Mouse (Mus musculus): Measurements from ENCODE around the gene Scfd2. TPM values are rescaled to one million over a fixed set of nuclear protein-coding genes. Genes with fewer than 3 reads are reported as not detected.

Scfd2 gene
- polyA plus RNA-seq, 1 experiment from 2014 or later = 7.3 TPM

DNA sequence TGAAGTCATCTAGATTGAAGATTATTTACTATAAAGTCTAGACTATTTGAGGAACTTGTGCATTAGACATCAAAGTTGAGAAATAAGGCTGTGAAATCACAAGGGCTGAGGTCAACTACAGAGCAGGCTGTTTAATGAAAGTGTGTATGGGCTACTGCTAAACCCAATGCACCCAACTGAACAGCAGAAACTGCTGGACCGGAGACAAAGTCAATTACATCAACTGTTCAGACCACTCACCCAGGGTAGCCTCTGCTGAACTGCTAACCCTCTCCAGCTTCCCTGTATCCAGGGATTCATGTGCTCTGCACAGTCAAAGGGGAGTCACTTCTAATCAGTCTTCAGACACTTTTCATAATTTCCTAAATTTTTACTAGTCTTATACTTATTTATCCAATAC, 292.2 kb downstream of the Scfd2 start:
- no peak overlapping the region for H3K4me2 ChIP-seq (ENCODE audit: low read depth, low read length)
- ATAC-seq (no peak), DNase-seq (no peak)
- no peaks in the 10 kb centered on the region for H3K9me3 ChIP-seq (ENCODE audit: low read length)
- 84% methylated on average over 1 of the region's 1 CpGs for WGBS (ENCODE audit: insufficient replicate concordance)
- H3K4me3 ChIP-seq (ENCODE audit: low read depth, low read length) = no peak overlapping the region
- no peaks in the 10 kb centered on the region for H3K36me3 ChIP-seq (replicated peaks; ENCODE audit: insufficient read depth, low read length)
- no peak overlapping the region for H3K27ac ChIP-seq (ENCODE audit: low read depth)
- TF ChIP-seq EP300 (IDR thresholded peaks at IDR 0.05; ENCODE audit: low read depth) (no peak), CTCF (IDR thresholded peaks at IDR 0.05; ENCODE audit: low read depth) (no peak)
- peaks cover 2% of the 10 kb centered on the region for H3K4me1 ChIP-seq (ENCODE audit: insufficient read depth)
- H3K9ac ChIP-seq (replicated peaks) = no peak overlapping the region
- H3K27me3 ChIP-seq (ENCODE audit: insufficient read depth, low read length) = no peaks in the 10 kb centered on the region

DNA sequence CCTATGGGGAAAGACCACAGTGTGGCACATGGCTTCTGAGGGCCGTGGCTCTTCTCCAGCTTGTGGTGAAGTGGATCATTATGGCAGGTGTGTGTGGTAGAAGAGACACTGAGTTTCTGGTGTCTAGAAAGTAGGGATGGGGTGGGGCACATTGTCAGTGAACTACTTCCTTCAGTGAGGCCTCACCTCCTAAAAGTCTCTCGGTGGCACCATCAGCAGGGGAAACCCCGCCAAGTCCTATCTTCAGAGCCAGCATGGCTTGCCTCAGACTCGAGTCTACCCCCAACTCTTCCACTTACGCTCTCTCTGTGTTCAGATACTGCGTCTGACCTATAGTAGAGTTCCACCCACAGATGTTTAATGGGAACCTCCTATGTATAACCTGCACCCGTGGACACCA, 297.8 kb downstream of the Scfd2 start:
- TF ChIP-seq CTCF (IDR thresholded peaks at IDR 0.05; ENCODE audit: low read depth) (no peak), EP300 (IDR thresholded peaks at IDR 0.05; ENCODE audit: low read depth) (no peak)
- no peaks in the 10 kb centered on the region for H3K9me3 ChIP-seq (ENCODE audit: low read length)
- no peak overlapping the region for H3K9ac ChIP-seq (replicated peaks)
- H3K27ac ChIP-seq (ENCODE audit: low read depth) = no peak overlapping the region
- H3K36me3 ChIP-seq (replicated peaks; ENCODE audit: insufficient read depth, low read length) = no peaks in the 10 kb centered on the region
- peaks cover 6% of the 10 kb centered on the region for H3K4me1 ChIP-seq (ENCODE audit: insufficient read depth)
- H3K27me3 ChIP-seq (ENCODE audit: insufficient read depth, low read length) = no peaks in the 10 kb centered on the region
- H3K4me2 ChIP-seq (ENCODE audit: low read depth, low read length) = no peak overlapping the region
- DNase-seq = no peak
- no peak for ATAC-seq
- 68% methylated on average over 7 of the region's 7 CpGs for WGBS (ENCODE audit: insufficient replicate concordance)
- H3K4me3 ChIP-seq (ENCODE audit: low read depth, low read length) = no peak overlapping the region

DNA sequence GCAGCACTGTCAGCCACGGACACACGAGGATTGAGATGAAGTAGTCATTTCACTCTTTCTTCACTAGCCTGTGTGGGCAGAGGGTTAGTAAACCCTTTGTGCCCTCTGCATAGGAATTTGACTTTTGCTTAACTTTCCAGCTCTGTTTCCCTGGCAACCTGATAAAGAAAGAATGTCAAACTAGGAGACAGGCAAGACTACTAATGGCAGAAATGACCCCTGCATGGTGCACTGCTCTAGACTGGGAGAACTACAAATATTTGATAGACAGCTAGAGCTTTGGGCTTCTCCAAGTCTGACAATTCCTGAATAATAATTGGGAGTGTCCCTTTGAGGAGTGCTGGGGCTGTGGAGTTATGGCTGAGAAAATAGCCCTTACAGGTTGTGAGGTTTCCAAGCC, 301.0 kb downstream of the Scfd2 start:
- no peak for DNase-seq
- 58% methylated on average over 2 of the region's 2 CpGs for WGBS (ENCODE audit: insufficient replicate concordance)
- H3K4me1 ChIP-seq (ENCODE audit: insufficient read depth) = peaks cover 6% of the 10 kb centered on the region
- H3K4me3 ChIP-seq (ENCODE audit: low read depth, low read length) = no peak overlapping the region
- H3K36me3 ChIP-seq (replicated peaks; ENCODE audit: insufficient read depth, low read length) = no peaks in the 10 kb centered on the region
- no peaks in the 10 kb centered on the region for H3K9me3 ChIP-seq (ENCODE audit: low read length)
- TF ChIP-seq EP300 (IDR thresholded peaks at IDR 0.05; ENCODE audit: low read depth) (no peak), CTCF (IDR thresholded peaks at IDR 0.05; ENCODE audit: low read depth) (no peak)
- ATAC-seq = no peak
- H3K9ac ChIP-seq (replicated peaks) = no peak overlapping the region
- no peak overlapping the region for H3K4me2 ChIP-seq (ENCODE audit: low read depth, low read length)
- H3K27me3 ChIP-seq (ENCODE audit: insufficient read depth, low read length) = no peaks in the 10 kb centered on the region
- H3K27ac ChIP-seq (ENCODE audit: low read depth) = no peak overlapping the region

- H3K27ac ChIP-seq (ENCODE audit: low read depth) = no peak overlapping the region
- no peaks in the 10 kb centered on the region for H3K36me3 ChIP-seq (replicated peaks; ENCODE audit: insufficient read depth, low read length)
- no peak for DNase-seq
- TF ChIP-seq EP300 (IDR thresholded peaks at IDR 0.05; ENCODE audit: low read depth) = no peak
- no peak for TF ChIP-seq CTCF (IDR thresholded peaks at IDR 0.05; ENCODE audit: low read depth)
- no peaks in the 10 kb centered on the region for H3K27me3 ChIP-seq (ENCODE audit: insufficient read depth, low read length)
- H3K9me3 ChIP-seq (ENCODE audit: low read length) = no peaks in the 10 kb centered on the region
- no peak overlapping the region for H3K4me2 ChIP-seq (ENCODE audit: low read depth, low read length)
- WGBS (ENCODE audit: insufficient replicate concordance) = 59% methylated on average over 11 of the region's 11 CpGs
- H3K4me3 ChIP-seq (ENCODE audit: low read depth, low read length) = no peak overlapping the region
- H3K9ac ChIP-seq (replicated peaks) = no peak overlapping the region
- no peak for ATAC-seq
- peaks cover 6% of the 10 kb centered on the region for H3K4me1 ChIP-seq (ENCODE audit: insufficient read depth)
Observed at GRCm38 (mm10) chr5:74229775-74230413, 301.7 kb downstream of the Scfd2 start.

DNA sequence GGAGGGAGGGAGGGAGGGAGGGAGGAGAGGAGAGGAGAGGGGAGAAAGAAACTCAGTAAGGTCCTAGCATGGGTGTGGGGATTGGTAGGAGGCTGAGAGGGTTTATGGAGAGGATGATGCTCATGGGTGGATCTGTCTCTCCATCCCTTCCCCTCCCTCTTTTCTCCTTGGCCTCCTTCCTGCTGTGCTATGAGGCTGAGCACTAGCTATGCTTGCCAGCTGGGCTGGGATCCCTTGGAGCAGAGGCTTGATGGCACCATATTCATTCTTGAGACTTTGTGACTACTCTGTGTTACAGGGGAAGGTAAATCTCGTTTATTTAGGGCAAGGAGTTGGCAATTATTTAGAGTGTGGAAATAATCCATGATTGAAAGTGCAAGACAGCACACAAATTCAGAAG, 302.6 kb downstream of the Scfd2 start:
- ATAC-seq (no peak), DNase-seq (no peak)
- Histone ChIP-seq H3K9me3 (ENCODE audit: low read length) (no peaks in the 10 kb centered on the region), H3K27ac (ENCODE audit: low read depth) (no peak overlapping the region), H3K27me3 (ENCODE audit: insufficient read depth, low read length) (no peaks in the 10 kb centered on the region), H3K4me1 (ENCODE audit: insufficient read depth) (peaks cover 6% of the 10 kb centered on the region), H3K36me3 (replicated peaks; ENCODE audit: insufficient read depth, low read length) (no peaks in the 10 kb centered on the region), H3K9ac (replicated peaks) (no peak overlapping the region), H3K4me3 (ENCODE audit: low read depth, low read length) (no peak overlapping the region), H3K4me2 (ENCODE audit: low read depth, low read length) (no peak overlapping the region)
- no peak for TF ChIP-seq CTCF (IDR thresholded peaks at IDR 0.05; ENCODE audit: low read depth)
- TF ChIP-seq EP300 (IDR thresholded peaks at IDR 0.05; ENCODE audit: low read depth) = no peak
- 61% methylated on average over 1 of the region's 1 CpGs for WGBS (ENCODE audit: insufficient replicate concordance)

DNA sequence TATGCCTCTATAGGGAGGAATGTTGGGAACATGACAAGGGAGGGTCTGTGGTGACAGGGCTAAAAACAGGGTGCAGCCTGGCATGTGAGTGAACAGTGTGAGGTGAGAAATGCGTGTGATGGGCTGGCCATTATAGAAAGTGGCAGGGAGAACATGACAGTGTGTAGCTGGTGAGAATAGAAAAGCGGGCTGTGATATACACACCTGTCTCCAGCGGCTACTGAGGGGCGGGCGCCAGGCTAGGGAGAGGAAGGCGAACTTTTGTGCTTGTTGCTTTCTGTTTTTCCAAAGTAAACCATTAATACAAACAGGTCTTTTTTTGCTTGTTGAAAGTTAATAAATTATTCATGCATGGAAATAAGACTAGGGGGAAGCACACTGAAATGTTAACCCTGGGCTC, 304.2 kb downstream of the Scfd2 start:
- WGBS (ENCODE audit: insufficient replicate concordance) = 83% methylated on average over 6 of the region's 6 CpGs

More for the DNA sequence above, 304.2 kb downstream of the Scfd2 start:
- Histone ChIP-seq H3K4me3 (ENCODE audit: low read depth, low read length) (no peak overlapping the region), H3K9ac (replicated peaks) (no peak overlapping the region), H3K9me3 (ENCODE audit: low read length) (no peaks in the 10 kb centered on the region), H3K4me1 (ENCODE audit: insufficient read depth) (peaks cover 6% of the 10 kb centered on the region), H3K36me3 (replicated peaks; ENCODE audit: insufficient read depth, low read length) (no peaks in the 10 kb centered on the region), H3K27ac (ENCODE audit: low read depth) (no peak overlapping the region), H3K27me3 (ENCODE audit: insufficient read depth, low read length) (no peaks in the 10 kb centered on the region), H3K4me2 (ENCODE audit: low read depth, low read length) (no peak overlapping the region)
- DNase-seq (no peak), ATAC-seq (no peak)
- TF ChIP-seq CTCF (IDR thresholded peaks at IDR 0.05; ENCODE audit: low read depth) (no peak), EP300 (IDR thresholded peaks at IDR 0.05; ENCODE audit: low read depth) (no peak)

All from liver, postnatal 0 days (tissue).